Mouse (Mus musculus) hindbrain, embryonic 16.5 days (tissue): ENCODE results near the gene Tmem265. TPM values are rescaled to one million over a fixed set of nuclear protein-coding genes. Genes with fewer than 3 reads are reported as not detected.
A peak's percentile ranks its signal among the peaks of the same experiment; 100 is the strongest.

Source experiments
- ATAC-seq: fragments of 200-750 bp; cut with Nextera tagmentation; 2 replicates; pipeline ENCODE4 v1.8.0; 2017; ENCODE audit warnings: moderate TSS enrichment, moderate library complexity
- H3K27ac ChIP-seq: fragments of 300-500 bp; sonication (generic); 2 replicates; pipeline ENCODE4 v1.5.1; 2014; ENCODE audit warnings: low read depth, mild to moderate bottlenecking, control low read depth, low read length, moderate library complexity
- H3K27me3 ChIP-seq: fragments of 300-500 bp; sonication (generic); replicated peaks from 2 replicates; pipeline ENCODE4 v1.6.1; 2014; ENCODE audit warnings: low read length; ENCODE audit not compliant: control insufficient read depth, insufficient read depth
- H3K36me3 ChIP-seq: fragments of 300-500 bp; sonication (generic); 2 replicates; pipeline ENCODE4 v1.6.1; 2014; ENCODE audit warnings: mild to moderate bottlenecking, low read length, moderate library complexity, mixed read lengths; ENCODE audit not compliant: control insufficient read depth, insufficient read depth
- H3K4me1 ChIP-seq: fragments of 300-500 bp; sonication (generic); 2 replicates; pipeline ENCODE4 v1.6.1; 2014; ENCODE audit warnings: low read depth, low read length; ENCODE audit not compliant: control insufficient read depth, insufficient read depth
- H3K4me2 ChIP-seq: fragments of 300-500 bp; sonication (generic); 2 replicates; pipeline ENCODE4 v1.6.1; 2014; ENCODE audit warnings: mild to moderate bottlenecking, low read length, control low read depth, moderate library complexity
- H3K4me3 ChIP-seq: fragments of 300-500 bp; sonication (generic); 2 replicates; pipeline ENCODE4 v1.5.1; 2014; ENCODE audit warnings: mild to moderate bottlenecking, low read length, control low read depth, moderate library complexity
- H3K9ac ChIP-seq: fragments of 300-500 bp; sonication (generic); 2 replicates; pipeline ENCODE4 v1.6.1; 2014; ENCODE audit warnings: low read depth, mild to moderate bottlenecking, control low read depth, low read length, moderate library complexity
- H3K9me3 ChIP-seq: fragments of 300-500 bp; sonication (generic); 2 replicates; pipeline ENCODE4 v1.6.1; 2014; ENCODE audit warnings: mild to moderate bottlenecking, low read length, moderate library complexity; ENCODE audit not compliant: control insufficient read depth
- WGBS: fragments of 180-500 bp; shearing (Covaris S2); extraction: QIAGEN DNeasy Blood & Tissue Kit; methylation state at CpG from one replicate; pipeline ENCODE4 v1.1.7; 2014; 5-methylcytosine and 5-hydroxymethylcytosine counted together
- polyA plus RNA-seq: library from polyadenylated mRNA; unstranded; fragments of >200 nt; fragmentation: Nextera tagmentation; extraction: Ambion mirVana; gene quantifications from 2 replicates; pipeline ENCODE4 v1.2.1, GENCODE M21; 2015

Gene Tmem265
- polyA plus RNA-seq, result 4.3 and 6.2 TPM in 2 replicates

GRCm38 (mm10) chr7:127561340-127561858 lies at the start of gene Tmem265:
Gene Tmem265 (plus strand): TSS chr7:127561390.
- Histone ChIP-seq H3K27me3 (no peaks in the 10 kb centered on the region), H3K9me3 (no peaks in the 10 kb centered on the region), H3K4me1 (no peaks in the 10 kb centered on the region), H3K9ac (no peak within 1 kb of the TSS), H3K4me3 (no peak within 1 kb of the TSS), H3K4me2 (no peak within 1 kb of the TSS), H3K36me3 (peaks cover 43% of the 10 kb centered on the region), H3K27ac (no peak within 1 kb of the TSS)
- WGBS, result 92% methylated on average over 5 of the region's 5 CpGs
- no peak for ATAC-seq

- Histone ChIP-seq H3K36me3 (peaks cover 6% of the 10 kb centered on the region), H3K9ac (peak within 1 kb of the TSS; percentile 89), H3K4me1 (peaks cover 18% of the 10 kb centered on the region), H3K27me3 (no peaks in the 10 kb centered on the region), H3K9me3 (no peaks in the 10 kb centered on the region), H3K4me2 (peak within 1 kb of the TSS; percentile 67), H3K4me3 (peak within 1 kb of the TSS; percentile 64), H3K27ac (peak within 1 kb of the TSS; percentile 100)
- ATAC-seq, result peak; percentile 99
- WGBS, result under 1% methylated on average over 37 of the region's 37 CpGs
Measured at GRCm38 (mm10) chr7:127511808-127512230, 49.4 kb upstream of the Tmem265 start, which contains the start of gene Srcap. Gene Srcap (plus strand): TSS chr7:127511983.

- Histone ChIP-seq H3K4me1 (peaks cover 18% of the 10 kb centered on the region), H3K9me3 (no peaks in the 10 kb centered on the region), H3K4me3 (peak overlapping the region; percentile 64), H3K36me3 (peaks cover 12% of the 10 kb centered on the region), H3K27ac (peak overlapping the region; percentile 100), H3K4me2 (peak overlapping the region; percentile 67), H3K27me3 (no peaks in the 10 kb centered on the region), H3K9ac (peak overlapping the region; percentile 89)
- whole genome bisulfite sequencing, result under 1% methylated on average over 52 of the region's 93 CpGs
- peak; percentile 88 for ATAC-seq
Measured at GRCm38 (mm10) chr7:127512231-127513015, 48.8 kb upstream of the Tmem265 start.

GRCm38 (mm10) chr7:127513016-127513390 lies 48.2 kb upstream of the Tmem265 start:
- Histone ChIP-seq H3K27me3 (no peaks in the 10 kb centered on the region), H3K9ac (peak overlapping the region; percentile 89), H3K27ac (peak overlapping the region; percentile 100), H3K4me1 (peaks cover 18% of the 10 kb centered on the region), H3K4me2 (peak overlapping the region; percentile 67), H3K4me3 (peak overlapping the region; percentile 64), H3K9me3 (no peaks in the 10 kb centered on the region), H3K36me3 (peaks cover 14% of the 10 kb centered on the region)
- ATAC-seq, result no peak
- 33% methylated on average over 8 of the region's 8 CpGs for WGBS

GRCm38 (mm10) chr7:127513781-127514180 lies 47.4 kb upstream of the Tmem265 start:
- peaks cover 14% of the 10 kb centered on the region for H3K36me3 ChIP-seq
- no peak overlapping the region for H3K9ac ChIP-seq
- H3K27ac ChIP-seq, result no peak overlapping the region
- 83% methylated on average over 3 of the region's 3 CpGs for WGBS
- no peak overlapping the region for H3K4me3 ChIP-seq
- H3K4me2 ChIP-seq, result peak overlapping the region; percentile 67
- H3K27me3 ChIP-seq, result no peaks in the 10 kb centered on the region
- peaks cover 18% of the 10 kb centered on the region for H3K4me1 ChIP-seq
- no peaks in the 10 kb centered on the region for H3K9me3 ChIP-seq
- ATAC-seq, result no peak

- no peak overlapping the region for H3K4me3 ChIP-seq
- no peaks in the 10 kb centered on the region for H3K9me3 ChIP-seq
- no peak for ATAC-seq
- H3K27ac ChIP-seq, result no peak overlapping the region
- 87% methylated on average over 7 of the region's 7 CpGs for WGBS
- no peaks in the 10 kb centered on the region for H3K27me3 ChIP-seq
- H3K9ac ChIP-seq, result no peak overlapping the region
- H3K36me3 ChIP-seq, result peaks cover 21% of the 10 kb centered on the region
- H3K4me2 ChIP-seq, result no peak overlapping the region
- H3K4me1 ChIP-seq, result peaks cover 18% of the 10 kb centered on the region
Measured at GRCm38 (mm10) chr7:127515846-127516245, 45.3 kb upstream of the Tmem265 start.

GRCm38 (mm10) chr7:127516344-127516743 lies 44.8 kb upstream of the Tmem265 start:
- 94% methylated on average over 6 of the region's 7 CpGs for WGBS
- no peak for ATAC-seq
- Histone ChIP-seq H3K4me2 (no peak overlapping the region), H3K4me1 (peaks cover 14% of the 10 kb centered on the region), H3K27me3 (no peaks in the 10 kb centered on the region), H3K27ac (no peak overlapping the region), H3K9me3 (no peaks in the 10 kb centered on the region), H3K9ac (no peak overlapping the region), H3K36me3 (peaks cover 26% of the 10 kb centered on the region), H3K4me3 (no peak overlapping the region)

GRCm38 (mm10) chr7:127519284-127519683 lies 41.9 kb upstream of the Tmem265 start, which contains the start of gene Gm42715:
Gene Gm42715 (plus strand): TSS chr7:127519584.
- Histone ChIP-seq H3K27ac (no peak within 1 kb of the TSS), H3K9me3 (no peaks in the 10 kb centered on the region), H3K36me3 (peaks cover 45% of the 10 kb centered on the region), H3K4me1 (no peaks in the 10 kb centered on the region), H3K9ac (no peak within 1 kb of the TSS), H3K27me3 (no peaks in the 10 kb centered on the region), H3K4me2 (no peak within 1 kb of the TSS), H3K4me3 (no peak within 1 kb of the TSS)
- WGBS, result 96% methylated on average over 3 of the region's 3 CpGs
- ATAC-seq, result no peak

GRCm38 (mm10) chr7:127541671-127542070 lies 19.5 kb upstream of the Tmem265 start:
- 92% methylated on average over 3 of the region's 3 CpGs for WGBS
- ATAC-seq, result no peak
- H3K36me3 ChIP-seq, result peaks cover 63% of the 10 kb centered on the region
- no peaks in the 10 kb centered on the region for H3K27me3 ChIP-seq
- no peak overlapping the region for H3K4me2 ChIP-seq
- H3K4me3 ChIP-seq, result no peak overlapping the region
- H3K9ac ChIP-seq, result no peak overlapping the region
- no peaks in the 10 kb centered on the region for H3K9me3 ChIP-seq
- no peak overlapping the region for H3K27ac ChIP-seq
- no peaks in the 10 kb centered on the region for H3K4me1 ChIP-seq
